Mouse (Mus musculus): ENCODE data around the gene Baiap2.

GRCm38 (mm10) chr11:119940142-119940541 lies 2.4 kb upstream of the Baiap2 start:
- no peak for TF ChIP-seq CTCF (conservative IDR thresholded peaks at IDR 0.05; ENCODE audit: low read length)
- no peak for TF ChIP-seq NANOG (IDR thresholded peaks at IDR 0.05; ENCODE audit: borderline replicate concordance, low read length)
- TF ChIP-seq POU5F1 (IDR thresholded peaks at IDR 0.05; ENCODE audit: borderline replicate concordance, low read length): no peak

All from E14TG2a.4 (cell line).